Mouse (Mus musculus) heart, embryonic 11.5 days (tissue): Measurements from ENCODE around the gene Pde4d. TPM values are rescaled to one million over a fixed set of nuclear protein-coding genes. Genes with fewer than 3 reads are reported as not detected.
A peak's percentile ranks its signal among the peaks of the same experiment; 100 is the strongest.

Source experiments
- ATAC-seq: fragments of 200-750 bp; cut with Nextera tagmentation; replicated peaks from 2 replicates; pipeline ENCODE4 v1.8.0; 2017; ENCODE audit warnings: moderate library complexity; ENCODE audit not compliant: insufficient number of reproducible peaks, low FRiP score, low TSS enrichment
- H3K27ac ChIP-seq: fragments of 300-500 bp; sonication (generic); 2 replicates; pipeline ENCODE4 v1.5.1; 2014; ENCODE audit warnings: mild to moderate bottlenecking, low read depth, low read length
- H3K27me3 ChIP-seq: fragments of 300-500 bp; sonication (generic); 2 replicates; pipeline ENCODE4 v1.6.1; 2014; ENCODE audit warnings: mild to moderate bottlenecking, low read length, mixed read lengths; ENCODE audit not compliant: control insufficient read depth, insufficient read depth
- H3K36me3 ChIP-seq: fragments of 300-500 bp; sonication (generic); 2 replicates; pipeline ENCODE4 v1.6.1; 2014; ENCODE audit warnings: mild to moderate bottlenecking, low read length, moderate library complexity, mixed read lengths; ENCODE audit not compliant: control insufficient read depth, insufficient read depth
- H3K4me1 ChIP-seq: fragments of 300-500 bp; sonication (generic); 2 replicates; pipeline ENCODE4 v1.6.1; 2014; ENCODE audit warnings: low read length; ENCODE audit not compliant: control insufficient read depth, insufficient read depth
- H3K4me2 ChIP-seq: fragments of 300-500 bp; sonication (generic); 2 replicates; pipeline ENCODE4 v1.6.1; 2014; ENCODE audit warnings: mild to moderate bottlenecking, moderate library complexity
- H3K4me3 ChIP-seq: fragments of 300-500 bp; sonication (generic); 2 replicates; pipeline ENCODE4 v1.5.1; 2014; ENCODE audit warnings: low read depth, low read length
- H3K9ac ChIP-seq: fragments of 300-500 bp; sonication (generic); 2 replicates; pipeline ENCODE4 v1.6.1; 2014; ENCODE audit warnings: mild to moderate bottlenecking, low read depth, low read length, moderate library complexity
- H3K9me3 ChIP-seq: fragments of 300-500 bp; sonication (generic); replicated peaks from 2 replicates; pipeline ENCODE4 v1.6.1; 2016; ENCODE audit warnings: low read length; ENCODE audit not compliant: control insufficient read depth
- WGBS: fragments of 180-500 bp; shearing (Covaris S2); extraction: QIAGEN DNeasy Blood & Tissue Kit; methylation state at CpG from one replicate; pipeline ENCODE4 v1.1.7; 2014; ENCODE audit not compliant: insufficient replicate concordance; 5-methylcytosine and 5-hydroxymethylcytosine counted together
- polyA plus RNA-seq: library from polyadenylated mRNA; unstranded; fragments of >200 nt; fragmentation: Nextera tagmentation; extraction: Ambion mirVana; gene quantifications from 2 replicates; pipeline ENCODE4 v1.2.1, GENCODE M21; 2014

Pde4d gene
- polyA plus RNA-seq, 1 experiment from 2014 or later: 27.8 TPM

DNA sequence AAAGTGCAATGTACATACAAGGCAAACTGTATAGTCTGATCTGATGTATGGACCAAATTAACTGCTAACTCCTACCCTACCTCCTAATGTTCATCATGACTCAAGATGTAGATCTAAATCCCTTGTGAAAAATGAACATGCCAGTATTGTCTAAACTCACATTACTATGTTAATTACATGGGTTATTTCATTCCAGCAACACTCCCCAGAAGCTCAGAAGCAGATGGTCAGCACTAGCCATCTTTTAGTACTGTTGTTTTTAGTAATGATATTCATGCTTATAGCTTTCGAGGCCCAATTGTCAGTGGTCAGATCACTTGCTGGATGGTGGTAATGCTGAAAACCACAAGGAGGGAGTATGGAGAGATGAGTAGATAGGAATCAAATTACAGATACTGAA lies 1127.0 kb downstream of the Pde4d start:
- H3K36me3 ChIP-seq: no peaks in the 10 kb centered on the region
- no peak for ATAC-seq
- no peak overlapping the region for H3K9ac ChIP-seq
- no peaks in the 10 kb centered on the region for H3K27me3 ChIP-seq
- no peak overlapping the region for H3K4me3 ChIP-seq
- no peak overlapping the region for H3K4me2 ChIP-seq
- no peaks in the 10 kb centered on the region for H3K9me3 ChIP-seq
- 69% methylated on average over 1 of the region's 1 CpGs for WGBS
- H3K27ac ChIP-seq: no peak overlapping the region
- no peaks in the 10 kb centered on the region for H3K4me1 ChIP-seq

DNA sequence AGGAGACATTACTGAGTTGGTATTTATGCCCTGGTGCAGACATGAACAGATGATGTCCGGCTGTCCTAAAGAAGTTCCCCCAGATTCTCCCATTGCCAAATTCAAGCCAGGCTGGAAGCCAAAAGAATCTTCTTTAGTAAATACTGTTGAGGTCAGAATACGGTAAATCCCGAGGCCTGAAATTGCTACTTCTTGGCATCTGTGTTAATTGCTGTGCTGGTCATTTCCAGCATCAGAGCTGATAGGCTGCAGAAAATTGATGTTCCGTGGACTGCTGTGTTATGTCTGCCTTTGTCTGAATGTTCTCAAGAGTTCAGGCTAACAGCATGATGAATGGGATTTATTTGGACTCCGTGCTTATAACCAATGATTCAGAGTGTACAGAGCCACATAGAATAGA lies 1127.7 kb downstream of the Pde4d start:
- no peaks in the 10 kb centered on the region for H3K36me3 ChIP-seq
- no peak overlapping the region for H3K4me2 ChIP-seq
- WGBS: 81% methylated on average over 5 of the region's 5 CpGs
- no peak overlapping the region for H3K9ac ChIP-seq
- no peak for ATAC-seq
- H3K4me3 ChIP-seq: no peak overlapping the region
- no peak overlapping the region for H3K27ac ChIP-seq
- H3K9me3 ChIP-seq: no peaks in the 10 kb centered on the region
- H3K4me1 ChIP-seq: no peaks in the 10 kb centered on the region
- no peaks in the 10 kb centered on the region for H3K27me3 ChIP-seq

- H3K4me3 ChIP-seq: no peak overlapping the region
- no peaks in the 10 kb centered on the region for H3K27me3 ChIP-seq
- H3K27ac ChIP-seq: no peak overlapping the region
- no peaks in the 10 kb centered on the region for H3K36me3 ChIP-seq
- ATAC-seq: no peak
- no peaks in the 10 kb centered on the region for H3K4me1 ChIP-seq
- WGBS: 57% methylated on average over 4 of the region's 4 CpGs
- H3K4me2 ChIP-seq: no peak overlapping the region
- H3K9me3 ChIP-seq: no peaks in the 10 kb centered on the region
- no peak overlapping the region for H3K9ac ChIP-seq
Measured at GRCm38 (mm10) chr13:109577901-109578300, 1128.2 kb downstream of the Pde4d start.

GRCm38 (mm10) chr13:109581284-109582070 lies 1131.7 kb downstream of the Pde4d start:
- Histone ChIP-seq H3K4me1 (no peaks in the 10 kb centered on the region), H3K9ac (no peak overlapping the region), H3K9me3 (no peaks in the 10 kb centered on the region), H3K27me3 (no peaks in the 10 kb centered on the region), H3K4me2 (peak overlapping the region; percentile 17; the same call in 1 of the 2 replicates), H3K4me3 (no peak overlapping the region), H3K36me3 (no peaks in the 10 kb centered on the region), H3K27ac (no peak overlapping the region)
- ATAC-seq: no peak
- WGBS: 66% methylated on average over 16 of the region's 16 CpGs

DNA sequence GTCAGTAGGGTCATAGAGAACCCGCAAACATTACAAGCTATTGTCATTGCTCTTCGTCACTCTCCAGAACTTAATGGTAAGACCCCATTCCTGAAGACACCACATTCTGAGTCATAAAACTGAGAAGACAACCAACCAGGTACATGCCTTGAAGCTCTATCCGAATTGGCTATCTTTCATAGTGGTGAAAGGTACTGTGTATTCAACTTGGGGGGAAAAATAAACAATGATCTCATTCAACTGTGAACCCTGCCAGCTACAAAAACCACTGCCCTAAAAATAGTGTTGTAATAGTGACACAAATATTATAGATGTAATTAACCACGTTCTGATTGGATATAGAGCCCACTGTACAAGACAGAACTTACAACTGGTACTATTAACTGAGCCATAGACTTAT lies 1140.3 kb downstream of the Pde4d start:
- no peak overlapping the region for H3K9ac ChIP-seq
- WGBS: 73% methylated on average over 4 of the region's 4 CpGs
- no peaks in the 10 kb centered on the region for H3K27me3 ChIP-seq
- H3K4me1 ChIP-seq: no peaks in the 10 kb centered on the region
- no peaks in the 10 kb centered on the region for H3K36me3 ChIP-seq
- no peaks in the 10 kb centered on the region for H3K9me3 ChIP-seq
- ATAC-seq: no peak
- no peak overlapping the region for H3K4me2 ChIP-seq
- no peak overlapping the region for H3K4me3 ChIP-seq
- H3K27ac ChIP-seq: no peak overlapping the region

DNA sequence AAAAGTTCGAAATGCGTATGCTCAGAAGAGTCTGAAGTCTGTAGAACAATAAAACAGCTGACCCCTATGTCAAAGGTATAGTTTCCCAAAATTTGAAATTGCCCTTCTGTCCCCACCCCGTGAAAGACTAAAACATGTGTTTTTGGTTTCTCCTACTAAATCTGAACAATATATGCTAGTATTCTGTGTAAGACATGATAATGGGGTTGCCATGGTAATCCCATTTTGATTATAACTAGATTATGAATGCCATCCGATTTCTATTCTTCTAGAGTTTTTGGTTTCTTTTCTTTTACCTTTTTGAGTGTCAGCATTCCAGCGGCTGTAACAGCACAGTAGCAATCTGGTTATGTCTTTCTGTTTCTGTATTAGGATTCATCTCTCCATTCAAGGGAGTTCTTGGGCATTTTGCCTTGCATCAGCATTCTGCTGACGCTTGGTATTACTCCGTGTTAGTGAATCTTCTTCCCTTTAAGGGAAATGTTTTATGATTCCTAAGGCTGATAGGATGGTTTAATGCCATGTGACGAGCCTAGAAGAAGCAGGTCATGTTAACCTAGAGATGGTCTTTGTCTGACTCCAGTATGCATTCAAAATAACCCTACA lies 1142.5 kb downstream of the Pde4d start:
- Histone ChIP-seq H3K9me3 (no peaks in the 10 kb centered on the region), H3K27ac (no peak overlapping the region), H3K36me3 (no peaks in the 10 kb centered on the region), H3K4me1 (no peaks in the 10 kb centered on the region), H3K4me2 (no peak overlapping the region), H3K9ac (no peak overlapping the region), H3K27me3 (no peaks in the 10 kb centered on the region), H3K4me3 (no peak overlapping the region)
- WGBS: 81% methylated on average over 8 of the region's 8 CpGs
- ATAC-seq: no peak

GRCm38 (mm10) chr13:109599711-109600110 lies 1150.0 kb downstream of the Pde4d start:
- Histone ChIP-seq H3K4me2 (no peak overlapping the region), H3K27me3 (no peaks in the 10 kb centered on the region), H3K4me1 (no peaks in the 10 kb centered on the region), H3K9me3 (no peaks in the 10 kb centered on the region), H3K27ac (no peak overlapping the region), H3K36me3 (no peaks in the 10 kb centered on the region), H3K4me3 (no peak overlapping the region), H3K9ac (no peak overlapping the region)
- WGBS: 78% methylated on average over 4 of the region's 4 CpGs
- no peak for ATAC-seq

DNA sequence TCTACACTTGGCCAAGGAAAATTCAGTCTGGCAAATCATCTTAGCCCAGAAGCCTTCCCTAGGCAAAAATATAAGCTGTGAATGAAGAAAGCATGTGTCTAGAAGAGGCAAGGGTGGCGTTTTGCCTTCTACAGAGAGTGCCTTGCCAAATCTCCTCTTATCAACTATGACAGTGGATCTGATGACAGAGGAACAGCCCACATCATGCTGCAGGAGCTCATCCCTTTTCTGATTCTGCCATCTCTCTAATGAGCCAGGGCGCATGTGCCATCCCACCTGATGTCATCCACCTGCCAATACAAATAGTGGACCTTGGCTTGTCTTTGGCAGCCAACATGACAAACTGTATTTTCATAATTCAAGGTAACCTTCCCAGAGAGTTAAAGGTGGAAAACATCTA lies 1154.3 kb downstream of the Pde4d start:
- Histone ChIP-seq H3K27ac (no peak overlapping the region), H3K27me3 (no peaks in the 10 kb centered on the region), H3K9me3 (no peaks in the 10 kb centered on the region), H3K4me2 (no peak overlapping the region), H3K4me3 (no peak overlapping the region), H3K4me1 (no peaks in the 10 kb centered on the region), H3K36me3 (no peaks in the 10 kb centered on the region), H3K9ac (no peak overlapping the region)
- 71% methylated on average over 2 of the region's 2 CpGs for WGBS
- ATAC-seq: no peak

DNA sequence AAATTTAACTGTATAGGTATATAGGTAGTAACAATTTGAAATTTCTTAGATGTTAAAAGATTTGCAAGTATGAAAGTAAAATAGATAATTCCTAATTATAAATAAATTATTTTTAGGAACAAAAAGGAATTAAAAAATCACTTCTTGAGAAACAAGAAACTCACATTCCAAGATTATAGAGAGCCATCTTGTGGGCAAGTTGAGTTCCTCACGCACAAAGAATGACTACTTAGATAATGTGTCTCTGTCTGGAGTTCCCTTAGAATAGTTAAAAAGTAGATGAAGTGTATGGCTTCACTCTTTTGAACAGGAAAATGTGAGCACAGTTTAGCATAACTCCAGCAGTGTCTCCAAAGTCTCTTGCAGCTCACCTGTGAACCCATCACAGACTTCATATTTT lies 1155.4 kb downstream of the Pde4d start:
- Histone ChIP-seq H3K36me3 (no peaks in the 10 kb centered on the region), H3K4me3 (no peak overlapping the region), H3K9ac (no peak overlapping the region), H3K9me3 (no peaks in the 10 kb centered on the region), H3K27me3 (no peaks in the 10 kb centered on the region), H3K4me2 (no peak overlapping the region), H3K27ac (no peak overlapping the region), H3K4me1 (no peaks in the 10 kb centered on the region)
- WGBS: 46% methylated on average over 1 of the region's 1 CpGs
- no peak for ATAC-seq
